Mouse (Mus musculus) ES-Bruce4 (cell line): Measurements from ENCODE around the gene Nipal4. TPM values are rescaled to one million over a fixed set of nuclear protein-coding genes. Genes with fewer than 3 reads are reported as not detected.

Source experiments
- H3K27ac ChIP-seq: 2 replicates; pipeline ENCODE4 v1.5.1; 2012; ENCODE audit warnings: low read length, inconsistent platforms; ENCODE audit not compliant: insufficient read depth
- H3K27me3 ChIP-seq: 2 replicates; pipeline ENCODE4 v1.6.1; 2012; ENCODE audit warnings: mild to moderate bottlenecking, low read length, inconsistent platforms; ENCODE audit not compliant: control insufficient read depth, poor library complexity, insufficient read depth, severe bottlenecking
- H3K36me3 ChIP-seq: 2 replicates; pipeline ENCODE4 v1.6.1; 2012; ENCODE audit warnings: inconsistent platforms, mild to moderate bottlenecking, low read length, moderate library complexity; ENCODE audit not compliant: control insufficient read depth, poor library complexity, insufficient read depth, severe bottlenecking
- H3K4me1 ChIP-seq: one replicate; pipeline ENCODE4 v1.8.1; 2011; ENCODE audit warnings: low read length; ENCODE audit not compliant: control insufficient read depth, insufficient read depth
- H3K4me3 ChIP-seq: 2 replicates; pipeline ENCODE4 v1.5.1; 2011; ENCODE audit warnings: low read depth, mild to moderate bottlenecking, low read length
- H3K9ac ChIP-seq: 2 replicates; pipeline ENCODE4 v1.6.1; 2012; ENCODE audit warnings: low read depth, mild to moderate bottlenecking, inconsistent platforms; ENCODE audit not compliant: poor library complexity, severe bottlenecking
- H3K9me3 ChIP-seq: replicated peaks from 2 replicates; pipeline ENCODE4 v1.6.1; 2012; ENCODE audit warnings: mild to moderate bottlenecking, low read length, inconsistent platforms; ENCODE audit not compliant: control insufficient read depth, poor library complexity, insufficient read depth, severe bottlenecking
- CTCF ChIP-seq: IDR thresholded peaks from one replicate; pipeline ENCODE4 v1.8.1; 2011; ENCODE audit warnings: low read depth, low read length
- EP300 ChIP-seq: IDR thresholded peaks from 2 replicates; pipeline ENCODE4 v1.6.1; 2011; ENCODE audit warnings: low read depth, low read length; ENCODE audit not compliant: insufficient read depth
- POLR2A ChIP-seq: IDR thresholded peaks from one replicate; pipeline ENCODE4 v1.8.1; 2011; ENCODE audit warnings: low read length; ENCODE audit not compliant: insufficient read depth
- polyA plus RNA-seq: library from polyadenylated mRNA; stranded (reverse); fragments of >200 nt; gene quantifications from 2 replicates; pipeline ENCODE4 v1.2.4, GENCODE M21; 2011; ENCODE audit warnings: low read depth; ENCODE audit not compliant: missing spikeins, insufficient read depth, insufficient read length

The Nipal4 gene
- polyA plus RNA-seq, 1 experiment = 4.1 TPM

- Histone ChIP-seq H3K36me3 (no peaks in the 10 kb centered on the region), H3K4me1 (no peaks in the 10 kb centered on the region), H3K9me3 (no peaks in the 10 kb centered on the region), H3K4me3 (no peak overlapping the region), H3K27ac (no peak overlapping the region), H3K27me3 (no peaks in the 10 kb centered on the region), H3K9ac (no peak overlapping the region)
- TF ChIP-seq EP300 = no peak
- no peak for TF ChIP-seq CTCF
- no peak for TF ChIP-seq POLR2A
Observed at GRCm38 (mm10) chr11:46205639-46206409, 39.5 kb upstream of the Nipal4 start.

- no peaks in the 10 kb centered on the region for H3K36me3 ChIP-seq
- H3K27me3 ChIP-seq = no peaks in the 10 kb centered on the region
- no peak overlapping the region for H3K4me3 ChIP-seq
- H3K4me1 ChIP-seq = no peaks in the 10 kb centered on the region
- TF ChIP-seq CTCF (no peak), POLR2A (no peak), EP300 (no peak)
- no peak overlapping the region for H3K9ac ChIP-seq
- H3K9me3 ChIP-seq = no peaks in the 10 kb centered on the region
- no peak overlapping the region for H3K27ac ChIP-seq
Observed at GRCm38 (mm10) chr11:46204841-46205240, 38.5 kb upstream of the Nipal4 start.

- no peak overlapping the region for H3K4me3 ChIP-seq
- no peak overlapping the region for H3K27ac ChIP-seq
- no peaks in the 10 kb centered on the region for H3K9me3 ChIP-seq
- H3K36me3 ChIP-seq = no peaks in the 10 kb centered on the region
- no peaks in the 10 kb centered on the region for H3K27me3 ChIP-seq
- no peak overlapping the region for H3K9ac ChIP-seq
- no peaks in the 10 kb centered on the region for H3K4me1 ChIP-seq
- TF ChIP-seq POLR2A = no peak
- no peak for TF ChIP-seq CTCF
- no peak for TF ChIP-seq EP300
Observed at GRCm38 (mm10) chr11:46202547-46202887, 36.2 kb upstream of the Nipal4 start.

GRCm38 (mm10) chr11:46201636-46202546 is 35.6 kb upstream of the Nipal4 start:
- Histone ChIP-seq H3K4me1 (no peaks in the 10 kb centered on the region), H3K9me3 (no peaks in the 10 kb centered on the region), H3K4me3 (no peak overlapping the region), H3K36me3 (no peaks in the 10 kb centered on the region), H3K27ac (no peak overlapping the region), H3K27me3 (no peaks in the 10 kb centered on the region), H3K9ac (no peak overlapping the region)
- TF ChIP-seq CTCF (no peak), POLR2A (no peak), EP300 (no peak)

GRCm38 (mm10) chr11:46200664-46201063 is 34.4 kb upstream of the Nipal4 start:
- TF ChIP-seq EP300 = no peak
- no peak for TF ChIP-seq POLR2A
- TF ChIP-seq CTCF = no peak
- no peaks in the 10 kb centered on the region for H3K36me3 ChIP-seq
- no peaks in the 10 kb centered on the region for H3K27me3 ChIP-seq
- no peaks in the 10 kb centered on the region for H3K4me1 ChIP-seq
- no peak overlapping the region for H3K27ac ChIP-seq
- H3K9ac ChIP-seq = no peak overlapping the region
- no peaks in the 10 kb centered on the region for H3K9me3 ChIP-seq
- H3K4me3 ChIP-seq = no peak overlapping the region

GRCm38 (mm10) chr11:46194175-46194574 is 27.9 kb upstream of the Nipal4 start:
- H3K9ac ChIP-seq = no peak overlapping the region
- TF ChIP-seq EP300 = no peak
- no peak for TF ChIP-seq POLR2A
- no peak for TF ChIP-seq CTCF
- H3K4me1 ChIP-seq = no peaks in the 10 kb centered on the region
- H3K36me3 ChIP-seq = no peaks in the 10 kb centered on the region
- H3K27me3 ChIP-seq = no peaks in the 10 kb centered on the region; the same call in 1 of the 2 replicates
- no peak overlapping the region for H3K4me3 ChIP-seq
- H3K9me3 ChIP-seq = no peaks in the 10 kb centered on the region
- no peak overlapping the region for H3K27ac ChIP-seq
